Mouse (Mus musculus): Measurements from ENCODE around the gene Gabra2.

Gene Gabra2

GRCm38 (mm10) chr5:71095725-71096607, at the start of gene Gabra2:
TSS of gene Gabra2 (minus strand) at chr5:71095849.
- H3K4me1 ChIP-seq (replicated peaks; ENCODE audit: low read depth, low read length) = peaks cover 13% of the 10 kb centered on the region; the same call in 1 of the 2 replicates
- H3K27me3 ChIP-seq (ENCODE audit: insufficient read depth, low read length) = peaks cover 44% of the 10 kb centered on the region
- no peaks in the 10 kb centered on the region for H3K36me3 ChIP-seq (ENCODE audit: insufficient read depth, low read length)
- TF ChIP-seq POU5F1 (IDR thresholded peaks at IDR 0.05; ENCODE audit: borderline replicate concordance, low read length) (no peak), NANOG (IDR thresholded peaks at IDR 0.05; ENCODE audit: borderline replicate concordance, low read length) (no peak), CTCF (conservative IDR thresholded peaks at IDR 0.05; ENCODE audit: low read length) (no peak)
- no peaks in the 10 kb centered on the region for H3K9me3 ChIP-seq (ENCODE audit: low read length)
- peak within 1 kb of the TSS; percentile 81 for H3K4me3 ChIP-seq (replicated peaks; ENCODE audit: low read length)

- Histone ChIP-seq H3K9me3 (ENCODE audit: low read length) (no peaks in the 10 kb centered on the region), H3K4me1 (replicated peaks; ENCODE audit: low read depth, low read length) (no peaks in the 10 kb centered on the region), H3K27me3 (ENCODE audit: insufficient read depth, low read length) (no peaks in the 10 kb centered on the region), H3K36me3 (ENCODE audit: insufficient read depth, low read length) (no peaks in the 10 kb centered on the region), H3K4me3 (replicated peaks; ENCODE audit: low read length) (no peak overlapping the region)
- TF ChIP-seq CTCF (conservative IDR thresholded peaks at IDR 0.05; ENCODE audit: low read length) = no peak
- TF ChIP-seq POU5F1 (IDR thresholded peaks at IDR 0.05; ENCODE audit: borderline replicate concordance, low read length) = no peak
- no peak for TF ChIP-seq NANOG (IDR thresholded peaks at IDR 0.05; ENCODE audit: borderline replicate concordance, low read length)
These were observed 41.0 kb upstream of the Gabra2 start for GRCm38 (mm10) chr5:71136691-71137090.

- H3K9me3 ChIP-seq (ENCODE audit: low read length) = no peaks in the 10 kb centered on the region
- H3K4me3 ChIP-seq (replicated peaks; ENCODE audit: low read length) = no peak overlapping the region
- no peaks in the 10 kb centered on the region for H3K36me3 ChIP-seq (ENCODE audit: insufficient read depth, low read length)
- no peak for TF ChIP-seq NANOG (IDR thresholded peaks at IDR 0.05; ENCODE audit: borderline replicate concordance, low read length)
- no peak for TF ChIP-seq POU5F1 (IDR thresholded peaks at IDR 0.05; ENCODE audit: borderline replicate concordance, low read length)
- no peak for TF ChIP-seq CTCF (conservative IDR thresholded peaks at IDR 0.05; ENCODE audit: low read length)
- H3K27me3 ChIP-seq (ENCODE audit: insufficient read depth, low read length) = no peaks in the 10 kb centered on the region
- no peaks in the 10 kb centered on the region for H3K4me1 ChIP-seq (replicated peaks; ENCODE audit: low read depth, low read length)
These were observed 40.2 kb upstream of the Gabra2 start for GRCm38 (mm10) chr5:71135840-71136239.

GRCm38 (mm10) chr5:71127721-71128120, 32.1 kb upstream of the Gabra2 start:
- no peaks in the 10 kb centered on the region for H3K27me3 ChIP-seq (ENCODE audit: insufficient read depth, low read length)
- no peak overlapping the region for H3K4me3 ChIP-seq (replicated peaks; ENCODE audit: low read length)
- no peaks in the 10 kb centered on the region for H3K36me3 ChIP-seq (ENCODE audit: insufficient read depth, low read length)
- TF ChIP-seq NANOG (IDR thresholded peaks at IDR 0.05; ENCODE audit: borderline replicate concordance, low read length) = no peak
- TF ChIP-seq CTCF (conservative IDR thresholded peaks at IDR 0.05; ENCODE audit: low read length) = no peak
- TF ChIP-seq POU5F1 (IDR thresholded peaks at IDR 0.05; ENCODE audit: borderline replicate concordance, low read length) = no peak
- H3K4me1 ChIP-seq (replicated peaks; ENCODE audit: low read depth, low read length) = no peaks in the 10 kb centered on the region
- H3K9me3 ChIP-seq (ENCODE audit: low read length) = no peaks in the 10 kb centered on the region

- Histone ChIP-seq H3K4me1 (replicated peaks; ENCODE audit: low read depth, low read length) (0 out of 2 replicates have a peak, but pooled peaks cover 4% of the 10 kb centered on the region), H3K27me3 (ENCODE audit: insufficient read depth, low read length) (no peaks in the 10 kb centered on the region), H3K4me3 (replicated peaks; ENCODE audit: low read length) (no peak overlapping the region), H3K36me3 (ENCODE audit: insufficient read depth, low read length) (no peaks in the 10 kb centered on the region), H3K9me3 (ENCODE audit: low read length) (no peaks in the 10 kb centered on the region)
- no peak for TF ChIP-seq POU5F1 (IDR thresholded peaks at IDR 0.05; ENCODE audit: borderline replicate concordance, low read length)
- no peak for TF ChIP-seq CTCF (conservative IDR thresholded peaks at IDR 0.05; ENCODE audit: low read length)
- no peak for TF ChIP-seq NANOG (IDR thresholded peaks at IDR 0.05; ENCODE audit: borderline replicate concordance, low read length)
These were observed 19.6 kb upstream of the Gabra2 start for GRCm38 (mm10) chr5:71115216-71115615.

GRCm38 (mm10) chr5:71095180-71095579, 469 bp downstream of the Gabra2 start:
- H3K4me3 ChIP-seq (replicated peaks; ENCODE audit: low read length) = peak overlapping the region; percentile 81
- H3K9me3 ChIP-seq (ENCODE audit: low read length) = no peaks in the 10 kb centered on the region
- H3K27me3 ChIP-seq (ENCODE audit: insufficient read depth, low read length) = peaks cover 44% of the 10 kb centered on the region
- TF ChIP-seq POU5F1 (IDR thresholded peaks at IDR 0.05; ENCODE audit: borderline replicate concordance, low read length) (no peak), CTCF (conservative IDR thresholded peaks at IDR 0.05; ENCODE audit: low read length) (no peak), NANOG (IDR thresholded peaks at IDR 0.05; ENCODE audit: borderline replicate concordance, low read length) (no peak)
- no peaks in the 10 kb centered on the region for H3K36me3 ChIP-seq (ENCODE audit: insufficient read depth, low read length)
- H3K4me1 ChIP-seq (replicated peaks; ENCODE audit: low read depth, low read length) = peaks cover 13% of the 10 kb centered on the region; the same call in 1 of the 2 replicates

GRCm38 (mm10) chr5:71094776-71095175, 873 bp downstream of the Gabra2 start:
- H3K9me3 ChIP-seq (ENCODE audit: low read length) = no peaks in the 10 kb centered on the region
- TF ChIP-seq CTCF (conservative IDR thresholded peaks at IDR 0.05; ENCODE audit: low read length) = no peak
- no peak for TF ChIP-seq POU5F1 (IDR thresholded peaks at IDR 0.05; ENCODE audit: borderline replicate concordance, low read length)
- no peak for TF ChIP-seq NANOG (IDR thresholded peaks at IDR 0.05; ENCODE audit: borderline replicate concordance, low read length)
- peaks cover 44% of the 10 kb centered on the region for H3K27me3 ChIP-seq (ENCODE audit: insufficient read depth, low read length)
- no peak overlapping the region for H3K4me3 ChIP-seq (replicated peaks; ENCODE audit: low read length)
- H3K4me1 ChIP-seq (replicated peaks; ENCODE audit: low read depth, low read length) = peaks cover 13% of the 10 kb centered on the region; the same call in 1 of the 2 replicates
- H3K36me3 ChIP-seq (ENCODE audit: insufficient read depth, low read length) = no peaks in the 10 kb centered on the region

GRCm38 (mm10) chr5:71093807-71094206, 1.8 kb downstream of the Gabra2 start:
- H3K4me3 ChIP-seq (replicated peaks; ENCODE audit: low read length) = no peak overlapping the region
- H3K4me1 ChIP-seq (replicated peaks; ENCODE audit: low read depth, low read length) = peaks cover 13% of the 10 kb centered on the region; the same call in 1 of the 2 replicates
- no peak for TF ChIP-seq NANOG (IDR thresholded peaks at IDR 0.05; ENCODE audit: borderline replicate concordance, low read length)
- no peak for TF ChIP-seq CTCF (conservative IDR thresholded peaks at IDR 0.05; ENCODE audit: low read length)
- TF ChIP-seq POU5F1 (IDR thresholded peaks at IDR 0.05; ENCODE audit: borderline replicate concordance, low read length) = no peak
- no peaks in the 10 kb centered on the region for H3K36me3 ChIP-seq (ENCODE audit: insufficient read depth, low read length)
- H3K9me3 ChIP-seq (ENCODE audit: low read length) = no peaks in the 10 kb centered on the region
- H3K27me3 ChIP-seq (ENCODE audit: insufficient read depth, low read length) = peaks cover 42% of the 10 kb centered on the region

Measured in E14TG2a.4 (cell line).